Mouse (Mus musculus): ENCODE data around the gene Tmem132d. TPM values are rescaled to one million over a fixed set of nuclear protein-coding genes. Genes with fewer than 3 reads are reported as not detected.

Tmem132d gene
- polyA plus RNA-seq, 1 experiment from 2014 or later: 0.59 TPM

GRCm38 (mm10) chr5:127895176-127895575, 537.7 kb downstream of the Tmem132d start:
- H3K36me3 ChIP-seq: no peaks in the 10 kb centered on the region
- no peak for ATAC-seq (ENCODE audit: low FRiP score, low read depth)
- 76% methylated on average over 1 of the region's 1 CpGs for WGBS

DNA sequence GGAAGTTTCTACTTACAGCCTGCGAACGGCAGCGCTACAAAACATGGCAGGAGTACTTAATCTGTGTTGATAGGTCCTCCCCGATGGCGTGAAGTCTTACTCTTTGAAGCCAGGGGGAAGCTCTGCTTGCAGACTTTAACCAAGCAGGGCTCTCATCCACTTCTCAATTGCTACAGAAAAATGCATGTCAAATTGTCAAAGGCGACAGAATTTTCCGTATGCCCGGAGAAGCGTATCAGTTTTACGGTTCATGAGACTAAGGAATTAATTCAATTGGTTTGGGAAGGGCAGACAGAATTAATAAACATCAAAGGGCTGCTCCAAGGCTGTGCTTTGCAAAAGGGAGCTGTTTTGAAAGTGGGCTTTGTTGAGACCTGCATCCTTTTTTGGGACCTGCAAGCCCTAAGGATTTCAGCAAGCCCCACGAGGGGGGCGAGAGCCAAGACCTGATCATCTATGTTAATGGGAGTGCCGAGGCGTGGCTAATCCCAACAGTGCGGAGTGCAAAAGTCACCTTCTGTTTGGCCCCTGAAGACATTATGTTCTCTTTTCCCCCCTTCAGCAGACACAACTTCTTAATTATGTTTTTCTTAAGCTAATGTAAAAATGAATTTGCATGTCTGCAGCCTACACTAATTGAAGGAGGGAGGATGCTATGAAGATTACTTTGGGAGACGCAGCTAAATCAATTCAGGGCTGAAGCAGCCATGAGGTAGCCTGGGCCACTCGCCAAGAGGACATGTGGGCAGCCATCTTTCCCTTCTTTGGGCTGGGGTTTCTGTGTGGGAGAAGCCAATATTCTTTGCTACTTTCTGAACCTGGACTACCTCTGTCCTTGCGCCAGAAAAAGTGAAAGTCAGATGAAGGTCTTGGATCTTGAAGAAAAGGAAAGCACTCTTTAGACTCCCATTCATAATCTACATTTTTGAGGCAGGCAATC, 547.0 kb downstream of the Tmem132d start:
- H3K4me3 ChIP-seq: no peak overlapping the region
- H3K27me3 ChIP-seq: no peaks in the 10 kb centered on the region
- H3K36me3 ChIP-seq: no peaks in the 10 kb centered on the region
- no peaks in the 10 kb centered on the region for H3K4me1 ChIP-seq
- no peak overlapping the region for H3K4me2 ChIP-seq (replicated peaks)
- H3K9ac ChIP-seq: no peak overlapping the region
- peaks cover 7% of the 10 kb centered on the region for H3K9me3 ChIP-seq
- H3K27ac ChIP-seq: no peak overlapping the region
- 86% methylated on average over 18 of the region's 18 CpGs for WGBS
- ATAC-seq (ENCODE audit: low FRiP score, low read depth): no peak

More at GRCm38 (mm10) chr5:127895176-127895575, 537.7 kb downstream of the Tmem132d start:
- H3K4me2 ChIP-seq (replicated peaks): no peak overlapping the region
- H3K4me1 ChIP-seq: no peaks in the 10 kb centered on the region
- no peaks in the 10 kb centered on the region for H3K27me3 ChIP-seq
- no peak overlapping the region for H3K9ac ChIP-seq
- H3K27ac ChIP-seq: no peak overlapping the region
- H3K4me3 ChIP-seq: no peak overlapping the region
- H3K9me3 ChIP-seq: no peaks in the 10 kb centered on the region

DNA sequence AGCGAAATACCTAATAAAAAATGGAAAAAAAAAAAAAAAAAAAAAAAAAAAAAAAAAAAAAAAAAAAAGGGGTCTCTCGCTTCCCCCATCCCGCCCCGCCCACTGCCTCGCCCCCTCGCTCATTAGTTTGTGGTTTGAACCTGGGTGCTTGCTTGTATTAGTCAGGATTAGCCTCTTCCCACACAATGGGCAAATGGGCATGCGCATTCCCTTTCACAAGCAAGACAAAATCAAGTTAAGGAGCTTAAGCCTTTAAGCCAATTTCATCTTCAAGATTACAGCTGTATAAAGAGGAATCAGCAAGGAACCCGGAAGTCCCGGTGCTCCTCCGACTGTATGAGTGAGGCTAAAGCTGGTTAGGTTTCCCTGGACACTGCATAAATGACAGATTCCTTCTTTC, 549.9 kb downstream of the Tmem132d start:
- Histone ChIP-seq H3K27me3 (no peaks in the 10 kb centered on the region), H3K4me1 (no peaks in the 10 kb centered on the region), H3K9ac (no peak overlapping the region), H3K36me3 (no peaks in the 10 kb centered on the region), H3K4me2 (replicated peaks) (no peak overlapping the region), H3K4me3 (no peak overlapping the region), H3K9me3 (peaks cover 7% of the 10 kb centered on the region), H3K27ac (no peak overlapping the region)
- no peak for ATAC-seq (ENCODE audit: low FRiP score, low read depth)
- 79% methylated on average over 9 of the region's 10 CpGs for WGBS

- H3K9ac ChIP-seq: no peak overlapping the region
- H3K4me1 ChIP-seq: no peaks in the 10 kb centered on the region
- H3K9me3 ChIP-seq: no peaks in the 10 kb centered on the region
- no peak overlapping the region for H3K4me3 ChIP-seq
- no peaks in the 10 kb centered on the region for H3K27me3 ChIP-seq
- no peak overlapping the region for H3K27ac ChIP-seq
- H3K36me3 ChIP-seq: no peaks in the 10 kb centered on the region
- no peak for ATAC-seq (ENCODE audit: low FRiP score, low read depth)
- H3K4me2 ChIP-seq (replicated peaks): no peak overlapping the region
- 85% methylated on average over 6 of the region's 6 CpGs for WGBS
These were observed 558.4 kb downstream of the Tmem132d start for GRCm38 (mm10) chr5:127874461-127874860.

GRCm38 (mm10) chr5:127865157-127865556, 567.7 kb downstream of the Tmem132d start:
- H3K36me3 ChIP-seq: no peaks in the 10 kb centered on the region
- no peaks in the 10 kb centered on the region for H3K4me1 ChIP-seq
- H3K4me3 ChIP-seq: no peak overlapping the region
- 83% methylated on average over 6 of the region's 6 CpGs for WGBS
- no peak for ATAC-seq (ENCODE audit: low FRiP score, low read depth)
- no peak overlapping the region for H3K4me2 ChIP-seq (replicated peaks)
- no peaks in the 10 kb centered on the region for H3K27me3 ChIP-seq
- H3K9me3 ChIP-seq: no peaks in the 10 kb centered on the region
- H3K27ac ChIP-seq: no peak overlapping the region
- H3K9ac ChIP-seq: no peak overlapping the region

- H3K4me2 ChIP-seq (replicated peaks): no peak overlapping the region
- no peaks in the 10 kb centered on the region for H3K27me3 ChIP-seq
- no peak overlapping the region for H3K9ac ChIP-seq
- H3K4me1 ChIP-seq: no peaks in the 10 kb centered on the region
- H3K4me3 ChIP-seq: no peak overlapping the region
- H3K27ac ChIP-seq: no peak overlapping the region
- H3K9me3 ChIP-seq: no peaks in the 10 kb centered on the region
- no peaks in the 10 kb centered on the region for H3K36me3 ChIP-seq
- ATAC-seq (ENCODE audit: low FRiP score, low read depth): no peak
- WGBS: 85% methylated on average over 2 of the region's 2 CpGs
These were observed 573.2 kb downstream of the Tmem132d start for GRCm38 (mm10) chr5:127859719-127860118.

DNA sequence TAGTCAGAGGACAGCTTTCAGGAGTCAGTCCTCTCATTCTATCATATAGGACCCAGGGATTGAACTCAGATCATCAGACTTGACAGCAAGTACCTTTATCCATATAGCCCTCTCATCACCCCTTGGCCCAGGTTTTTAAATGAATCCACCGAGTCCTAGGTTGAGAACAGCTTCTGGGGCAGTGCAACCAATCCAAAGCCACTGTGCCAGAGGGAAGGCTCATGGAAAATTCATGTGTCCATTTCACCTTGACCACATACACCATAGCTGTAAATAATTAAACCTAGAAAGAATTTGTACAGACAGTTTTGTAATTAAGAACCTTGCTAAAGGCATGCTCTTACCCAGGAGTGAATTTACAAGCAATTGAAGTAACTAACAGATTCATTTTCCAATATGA, 580.6 kb downstream of the Tmem132d start:
- ATAC-seq (ENCODE audit: low FRiP score, low read depth): no peak
- H3K27me3 ChIP-seq: no peaks in the 10 kb centered on the region
- no peaks in the 10 kb centered on the region for H3K36me3 ChIP-seq
- no peak overlapping the region for H3K4me2 ChIP-seq (replicated peaks)
- H3K4me3 ChIP-seq: no peak overlapping the region
- no peaks in the 10 kb centered on the region for H3K4me1 ChIP-seq
- 79% methylated on average over 1 of the region's 1 CpGs for WGBS
- 0 out of 2 replicates have a peak, but pooled peaks cover 3% of the 10 kb centered on the region for H3K9me3 ChIP-seq
- H3K9ac ChIP-seq: no peak overlapping the region
- no peak overlapping the region for H3K27ac ChIP-seq

GRCm38 (mm10) chr5:127831791-127832190, 601.1 kb downstream of the Tmem132d start:
- H3K9ac ChIP-seq: no peak overlapping the region
- no peaks in the 10 kb centered on the region for H3K36me3 ChIP-seq
- H3K9me3 ChIP-seq: no peaks in the 10 kb centered on the region
- H3K27me3 ChIP-seq: no peaks in the 10 kb centered on the region
- H3K4me2 ChIP-seq (replicated peaks): no peak overlapping the region
- H3K4me1 ChIP-seq: no peaks in the 10 kb centered on the region
- no peak for ATAC-seq (ENCODE audit: low FRiP score, low read depth)
- WGBS: 86% methylated on average over 2 of the region's 2 CpGs
- no peak overlapping the region for H3K4me3 ChIP-seq
- H3K27ac ChIP-seq: no peak overlapping the region

DNA sequence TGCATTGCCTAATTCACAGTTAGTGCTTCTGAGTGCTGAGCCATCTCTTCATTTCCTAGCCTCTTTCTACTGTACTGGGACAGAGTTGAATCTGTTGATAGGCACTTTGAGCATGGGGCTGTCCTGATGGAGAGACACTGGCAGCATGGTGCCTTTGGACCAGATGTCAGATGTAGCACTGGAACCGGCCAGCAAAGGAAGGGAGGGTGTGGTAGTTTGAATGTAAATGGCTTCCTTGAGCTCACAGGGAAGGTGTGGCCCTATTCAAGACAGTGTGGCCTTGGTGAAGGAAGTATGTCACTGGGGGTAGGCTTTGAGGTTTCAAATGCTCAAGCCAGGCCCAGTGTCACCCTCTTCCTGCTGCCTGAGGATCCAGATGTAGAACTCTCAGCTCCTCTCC, 602.0 kb downstream of the Tmem132d start:
- no peak overlapping the region for H3K9ac ChIP-seq
- H3K4me1 ChIP-seq: no peaks in the 10 kb centered on the region
- no peaks in the 10 kb centered on the region for H3K27me3 ChIP-seq
- H3K36me3 ChIP-seq: no peaks in the 10 kb centered on the region
- ATAC-seq (ENCODE audit: low FRiP score, low read depth): no peak
- H3K4me3 ChIP-seq: no peak overlapping the region
- H3K27ac ChIP-seq: no peak overlapping the region
- no peaks in the 10 kb centered on the region for H3K9me3 ChIP-seq
- H3K4me2 ChIP-seq (replicated peaks): no peak overlapping the region
- WGBS: 83% methylated on average over 1 of the region's 1 CpGs

DNA sequence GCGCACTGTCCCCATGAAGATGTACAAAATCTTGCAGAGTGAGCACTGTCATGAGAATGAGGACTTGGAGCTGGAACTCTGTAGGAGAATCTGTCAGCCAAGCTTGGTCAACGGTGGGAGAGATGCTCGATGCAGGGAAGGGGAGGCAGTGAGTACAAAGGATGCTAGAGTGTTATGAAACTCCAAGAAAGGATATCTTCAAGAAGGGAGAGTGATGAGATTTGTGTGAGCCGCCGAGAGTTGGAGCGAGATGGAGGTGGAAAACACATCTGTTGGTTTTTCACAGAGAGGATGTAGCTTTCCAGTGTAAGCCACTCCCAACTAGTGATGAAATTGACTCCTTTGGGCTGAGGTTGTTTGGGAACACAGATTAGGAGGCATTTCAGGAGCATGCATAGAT, 604.1 kb downstream of the Tmem132d start:
- no peaks in the 10 kb centered on the region for H3K36me3 ChIP-seq
- 87% methylated on average over 6 of the region's 6 CpGs for WGBS
- H3K27me3 ChIP-seq: no peaks in the 10 kb centered on the region
- no peak overlapping the region for H3K27ac ChIP-seq
- no peaks in the 10 kb centered on the region for H3K9me3 ChIP-seq
- no peak for ATAC-seq (ENCODE audit: low FRiP score, low read depth)
- no peaks in the 10 kb centered on the region for H3K4me1 ChIP-seq
- no peak overlapping the region for H3K4me3 ChIP-seq
- no peak overlapping the region for H3K9ac ChIP-seq
- no peak overlapping the region for H3K4me2 ChIP-seq (replicated peaks)

GRCm38 (mm10) chr5:127821960-127822359, 610.9 kb downstream of the Tmem132d start:
- H3K4me2 ChIP-seq (replicated peaks): no peak overlapping the region
- no peak overlapping the region for H3K4me3 ChIP-seq
- no peaks in the 10 kb centered on the region for H3K27me3 ChIP-seq
- H3K9me3 ChIP-seq: no peaks in the 10 kb centered on the region
- 28% methylated on average over 1 of the region's 1 CpGs for WGBS
- H3K27ac ChIP-seq: no peak overlapping the region
- H3K36me3 ChIP-seq: no peaks in the 10 kb centered on the region
- no peak for ATAC-seq (ENCODE audit: low FRiP score, low read depth)
- H3K9ac ChIP-seq: no peak overlapping the region
- H3K4me1 ChIP-seq: no peaks in the 10 kb centered on the region

GRCm38 (mm10) chr5:127815292-127815691, 617.6 kb downstream of the Tmem132d start:
- Histone ChIP-seq H3K27ac (no peak overlapping the region), H3K4me1 (no peaks in the 10 kb centered on the region), H3K9ac (no peak overlapping the region), H3K9me3 (no peaks in the 10 kb centered on the region), H3K4me2 (replicated peaks) (no peak overlapping the region), H3K27me3 (no peaks in the 10 kb centered on the region), H3K36me3 (no peaks in the 10 kb centered on the region), H3K4me3 (no peak overlapping the region)
- ATAC-seq (ENCODE audit: low FRiP score, low read depth): no peak
- WGBS: 81% methylated on average over 8 of the region's 8 CpGs

- Histone ChIP-seq H3K4me1 (no peaks in the 10 kb centered on the region), H3K27ac (no peak overlapping the region), H3K27me3 (no peaks in the 10 kb centered on the region), H3K9ac (no peak overlapping the region), H3K36me3 (no peaks in the 10 kb centered on the region), H3K4me3 (no peak overlapping the region), H3K9me3 (no peaks in the 10 kb centered on the region), H3K4me2 (replicated peaks) (no peak overlapping the region)
- no peak for ATAC-seq (ENCODE audit: low FRiP score, low read depth)
- WGBS: 88% methylated on average over 3 of the region's 3 CpGs
These were observed 625.5 kb downstream of the Tmem132d start for GRCm38 (mm10) chr5:127807419-127807818.

All from limb, embryonic 13.5 days (tissue).